Mouse (Mus musculus) midbrain, embryonic 16.5 days (tissue): ENCODE measurements around the gene Gpr176. TPM values are rescaled to one million over a fixed set of nuclear protein-coding genes. Genes with fewer than 3 reads are reported as not detected.

ENCODE experiments used
- ATAC-seq: fragments of 200-750 bp; cut with Nextera tagmentation; 2 replicates; pipeline ENCODE4 v1.8.0; 2017; ENCODE audit warnings: moderate TSS enrichment
- H3K27ac ChIP-seq: fragments of 300-500 bp; sonication (generic); 2 replicates; pipeline ENCODE4 v1.5.1; 2014; ENCODE audit warnings: mild to moderate bottlenecking, low read length, mixed read lengths
- H3K27me3 ChIP-seq: fragments of 300-500 bp; sonication (generic); 2 replicates; pipeline ENCODE4 v1.6.1; 2014; ENCODE audit warnings: low read depth, low read length, mixed read lengths; ENCODE audit not compliant: control insufficient read depth, insufficient read depth
- H3K36me3 ChIP-seq: fragments of 300-500 bp; sonication (generic); 2 replicates; pipeline ENCODE4 v1.6.1; 2014; ENCODE audit warnings: mild to moderate bottlenecking, low read length, moderate library complexity, mixed read lengths; ENCODE audit not compliant: control insufficient read depth, insufficient read depth
- H3K4me1 ChIP-seq: fragments of 300-500 bp; sonication (generic); 2 replicates; pipeline ENCODE4 v1.6.1; 2014; ENCODE audit warnings: mild to moderate bottlenecking, low read length, mixed read lengths; ENCODE audit not compliant: control insufficient read depth, insufficient read depth
- H3K4me2 ChIP-seq: fragments of 300-500 bp; sonication (generic); 2 replicates; pipeline ENCODE4 v1.6.1; 2014; ENCODE audit warnings: mild to moderate bottlenecking, low read length, mixed read lengths
- H3K4me3 ChIP-seq: fragments of 300-500 bp; sonication (generic); 2 replicates; pipeline ENCODE4 v1.5.1; 2014; ENCODE audit warnings: low read depth, mild to moderate bottlenecking, low read length, moderate library complexity, mixed read lengths
- H3K9ac ChIP-seq: fragments of 300-500 bp; sonication (generic); 2 replicates; pipeline ENCODE4 v1.6.1; 2014; ENCODE audit warnings: low read depth, low read length, mixed read lengths
- H3K9me3 ChIP-seq: fragments of 300-500 bp; sonication (generic); replicated peaks from 2 replicates; pipeline ENCODE4 v1.6.1; 2014; ENCODE audit warnings: mild to moderate bottlenecking, low read length, mixed read lengths; ENCODE audit not compliant: control insufficient read depth, poor library complexity, severe bottlenecking
- WGBS: fragments of 180-500 bp; shearing (Covaris S2); extraction: QIAGEN DNeasy Blood & Tissue Kit; methylation state at CpG from one replicate; pipeline ENCODE4 v1.1.7; 2014; 5-methylcytosine and 5-hydroxymethylcytosine counted together
- polyA plus RNA-seq: library from polyadenylated mRNA; unstranded; fragments of >200 nt; fragmentation: Nextera tagmentation; extraction: Ambion mirVana; gene quantifications from 2 replicates; pipeline ENCODE4 v1.2.1, GENCODE M21; 2015

The Gpr176 gene
- polyA plus RNA-seq, 1 experiment from 2014 or later = 7.7 TPM

- Histone ChIP-seq H3K36me3 (no peaks in the 10 kb centered on the region), H3K9me3 (no peaks in the 10 kb centered on the region), H3K27me3 (no peaks in the 10 kb centered on the region), H3K4me3 (no peak overlapping the region), H3K9ac (no peak overlapping the region), H3K4me1 (no peaks in the 10 kb centered on the region; the same call in 1 of the 2 replicates), H3K4me2 (no peak overlapping the region), H3K27ac (no peak overlapping the region)
- 26% methylated on average over 1 of the region's 1 CpGs for WGBS
- no peak for ATAC-seq
Observed at GRCm38 (mm10) chr2:118345535-118345934, 27.7 kb downstream of the Gpr176 start.

- Histone ChIP-seq H3K9ac (no peak overlapping the region), H3K4me1 (no peaks in the 10 kb centered on the region; the same call in 1 of the 2 replicates), H3K27me3 (no peaks in the 10 kb centered on the region), H3K9me3 (no peaks in the 10 kb centered on the region), H3K36me3 (no peaks in the 10 kb centered on the region), H3K4me2 (no peak overlapping the region), H3K4me3 (no peak overlapping the region), H3K27ac (no peak overlapping the region)
- ATAC-seq = no peak
- WGBS = 83% methylated on average over 3 of the region's 3 CpGs
Observed at GRCm38 (mm10) chr2:118343897-118344296, 29.3 kb downstream of the Gpr176 start.

GRCm38 (mm10) chr2:118341295-118341694, 31.9 kb downstream of the Gpr176 start:
- Histone ChIP-seq H3K27me3 (no peaks in the 10 kb centered on the region), H3K27ac (no peak overlapping the region), H3K4me2 (no peak overlapping the region), H3K4me3 (no peak overlapping the region), H3K36me3 (no peaks in the 10 kb centered on the region), H3K4me1 (no peaks in the 10 kb centered on the region; the same call in 1 of the 2 replicates), H3K9me3 (no peaks in the 10 kb centered on the region), H3K9ac (no peak overlapping the region)
- ATAC-seq = no peak
- WGBS = 82% methylated on average over 7 of the region's 7 CpGs

- H3K27ac ChIP-seq = no peak overlapping the region
- no peaks in the 10 kb centered on the region for H3K9me3 ChIP-seq
- WGBS = 50% methylated on average over 2 of the region's 2 CpGs
- H3K4me2 ChIP-seq = no peak overlapping the region
- no peak overlapping the region for H3K9ac ChIP-seq
- no peak for ATAC-seq
- H3K4me3 ChIP-seq = no peak overlapping the region
- no peaks in the 10 kb centered on the region for H3K4me1 ChIP-seq
- H3K36me3 ChIP-seq = no peaks in the 10 kb centered on the region
- H3K27me3 ChIP-seq = no peaks in the 10 kb centered on the region
Observed at GRCm38 (mm10) chr2:118336084-118336483, 37.1 kb downstream of the Gpr176 start.

- ATAC-seq = no peak
- H3K4me3 ChIP-seq = no peak overlapping the region
- no peaks in the 10 kb centered on the region for H3K36me3 ChIP-seq
- peaks cover 12% of the 10 kb centered on the region for H3K4me1 ChIP-seq
- H3K9ac ChIP-seq = no peak overlapping the region
- no peaks in the 10 kb centered on the region for H3K27me3 ChIP-seq
- no peak overlapping the region for H3K4me2 ChIP-seq
- H3K27ac ChIP-seq = no peak overlapping the region
- H3K9me3 ChIP-seq = no peaks in the 10 kb centered on the region
- WGBS = 56% methylated on average over 4 of the region's 5 CpGs
Observed at GRCm38 (mm10) chr2:118322663-118323062, 50.6 kb downstream of the Gpr176 start.

- H3K4me3 ChIP-seq = no peak overlapping the region
- H3K9me3 ChIP-seq = no peaks in the 10 kb centered on the region
- H3K4me2 ChIP-seq = no peak overlapping the region
- H3K4me1 ChIP-seq = peaks cover 12% of the 10 kb centered on the region
- 79% methylated on average over 4 of the region's 4 CpGs for WGBS
- no peak for ATAC-seq
- no peak overlapping the region for H3K9ac ChIP-seq
- H3K27ac ChIP-seq = no peak overlapping the region
- no peaks in the 10 kb centered on the region for H3K36me3 ChIP-seq
- no peaks in the 10 kb centered on the region for H3K27me3 ChIP-seq
Observed at GRCm38 (mm10) chr2:118321804-118322203, 51.4 kb downstream of the Gpr176 start.

- H3K9me3 ChIP-seq = no peaks in the 10 kb centered on the region
- H3K27ac ChIP-seq = 0 out of 2 replicates have a peak overlapping the region, but pooled peaks have one; percentile 1
- H3K27me3 ChIP-seq = no peaks in the 10 kb centered on the region
- 82% methylated on average over 4 of the region's 4 CpGs for WGBS
- peaks cover 12% of the 10 kb centered on the region for H3K4me1 ChIP-seq
- H3K36me3 ChIP-seq = no peaks in the 10 kb centered on the region
- no peak overlapping the region for H3K4me2 ChIP-seq
- peak; percentile 41; the same call in 1 of the 2 replicates for ATAC-seq
- H3K4me3 ChIP-seq = no peak overlapping the region
- no peak overlapping the region for H3K9ac ChIP-seq
Observed at GRCm38 (mm10) chr2:118321094-118321493, 52.1 kb downstream of the Gpr176 start.

- H3K36me3 ChIP-seq = no peaks in the 10 kb centered on the region
- peak; percentile 71; the same call in 1 of the 2 replicates for ATAC-seq
- H3K4me1 ChIP-seq = peaks cover 12% of the 10 kb centered on the region
- WGBS = 24% methylated on average over 4 of the region's 4 CpGs
- H3K27ac ChIP-seq = peak overlapping the region; percentile 39; the same call in 1 of the 2 replicates
- H3K9ac ChIP-seq = no peak overlapping the region
- no peaks in the 10 kb centered on the region for H3K9me3 ChIP-seq
- no peaks in the 10 kb centered on the region for H3K27me3 ChIP-seq
- H3K4me2 ChIP-seq = no peak overlapping the region
- H3K4me3 ChIP-seq = no peak overlapping the region
Observed at GRCm38 (mm10) chr2:118320519-118320918, 52.7 kb downstream of the Gpr176 start.

GRCm38 (mm10) chr2:118319176-118319575, 54.0 kb downstream of the Gpr176 start:
- Histone ChIP-seq H3K27ac (no peak overlapping the region), H3K4me2 (no peak overlapping the region), H3K36me3 (no peaks in the 10 kb centered on the region), H3K27me3 (no peaks in the 10 kb centered on the region), H3K4me1 (peaks cover 12% of the 10 kb centered on the region), H3K9ac (no peak overlapping the region), H3K9me3 (no peaks in the 10 kb centered on the region), H3K4me3 (no peak overlapping the region)
- no peak for ATAC-seq
- 75% methylated on average over 5 of the region's 5 CpGs for WGBS
